Mouse (Mus musculus) C2C12 (cell line): ENCODE data around the gene Synj2. TPM values are rescaled to one million over a fixed set of nuclear protein-coding genes. Genes with fewer than 3 reads are reported as not detected.
A peak's percentile ranks its signal among the peaks of the same experiment; 100 is the strongest.

Experiments used
- H3K27me3 ChIP-seq: one replicate; pipeline ENCODE4 v1.6.1; 2011; ENCODE audit not compliant: control insufficient read depth, insufficient read depth, insufficient read length
- H3K36me3 ChIP-seq: one replicate; pipeline ENCODE4 v1.6.1; 2011; ENCODE audit not compliant: control insufficient read depth, insufficient read depth
- H3K4me3 ChIP-seq: one replicate; pipeline ENCODE4 v1.5.1; 2011; ENCODE audit warnings: mild to moderate bottlenecking, control low read depth; ENCODE audit not compliant: poor library complexity, insufficient read depth, severe bottlenecking
- H3K79me2 ChIP-seq: one replicate; pipeline ENCODE4 v1.6.1; 2011; ENCODE audit not compliant: control insufficient read depth, insufficient read depth
- H3K79me3 ChIP-seq: one replicate; pipeline ENCODE4 v1.6.1; 2011; ENCODE audit warnings: low read depth, control low read depth
- H3ac ChIP-seq: one replicate; pipeline ENCODE3; 2011; ENCODE audit warnings: low read depth; ENCODE audit not compliant: control insufficient read depth, insufficient read length
- CEBPB ChIP-seq: IDR thresholded peaks from one replicate; pipeline ENCODE4 v1.6.1; 2011; ENCODE audit warnings: low read depth, mild to moderate bottlenecking, control low read depth, moderate library complexity
- CTCF ChIP-seq: IDR thresholded peaks from one replicate; pipeline ENCODE4 v1.5.1; 2011; ENCODE audit not compliant: control insufficient read depth, insufficient read depth, insufficient read length
- FOSL1 ChIP-seq: IDR thresholded peaks from one replicate; pipeline ENCODE4 v1.8.0; 2011; ENCODE audit warnings: mild to moderate bottlenecking, low read length; ENCODE audit not compliant: poor library complexity, insufficient read depth, severe bottlenecking
- MAX ChIP-seq: IDR thresholded peaks from one replicate; pipeline ENCODE4 v1.6.1; 2011; ENCODE audit warnings: mild to moderate bottlenecking, control low read depth
- MYOD1 ChIP-seq: IDR thresholded peaks from one replicate; pipeline ENCODE4 v1.6.1; 2011; ENCODE audit warnings: low read depth; ENCODE audit not compliant: control insufficient read depth, insufficient read length
- MYOG ChIP-seq: IDR thresholded peaks from one replicate; pipeline ENCODE4 v1.6.1; 2011; ENCODE audit not compliant: control insufficient read depth, insufficient read length; ENCODE audit errors: extremely low read depth
- USF1 ChIP-seq: IDR thresholded peaks from one replicate; pipeline ENCODE4 v1.6.1; 2011; ENCODE audit warnings: low read depth, mild to moderate bottlenecking, control low read depth, moderate library complexity
- polyA plus RNA-seq: library from polyadenylated mRNA; unstranded; fragments of >200 nt; fragmentation: generic; extraction: Trizol; gene quantifications from one replicate; pipeline ENCODE4 v1.2.1, GENCODE M21; 2012; ENCODE audit warnings: missing spikeins

Synj2 gene
- polyA plus RNA-seq, 1 experiment = 30.9 TPM

DNA sequence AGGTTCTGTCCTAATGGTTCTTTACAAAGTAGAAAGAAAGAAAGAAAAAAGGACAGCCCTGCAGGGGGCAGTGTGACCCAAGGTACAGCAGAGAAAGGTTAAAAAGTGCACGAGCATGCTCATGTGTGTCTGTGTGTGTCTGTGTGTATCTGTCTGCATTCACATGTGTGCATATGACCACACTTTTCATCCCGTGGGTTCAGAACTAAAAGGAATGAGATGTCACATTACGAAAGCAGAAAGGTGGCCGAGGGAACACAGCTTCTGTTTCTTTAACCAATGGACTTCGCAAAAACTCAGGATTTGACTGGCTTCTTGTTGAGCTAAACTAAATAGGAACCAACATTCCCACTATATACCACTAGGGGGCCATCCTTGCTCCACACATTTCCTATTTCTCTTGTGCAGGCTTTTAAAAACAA, 113.9 kb downstream of the Synj2 start:
- no peak overlapping the region for H3ac ChIP-seq
- no peaks in the 10 kb centered on the region for H3K79me3 ChIP-seq
- no peak overlapping the region for H3K4me3 ChIP-seq
- no peak for TF ChIP-seq USF1
- TF ChIP-seq FOSL1 = no peak
- no peak for TF ChIP-seq MYOD1
- H3K79me2 ChIP-seq = no peaks in the 10 kb centered on the region
- H3K27me3 ChIP-seq = no peaks in the 10 kb centered on the region
- H3K36me3 ChIP-seq = no peaks in the 10 kb centered on the region

GRCm38 (mm10) chr17:6062793-6063192, 121.7 kb downstream of the Synj2 start:
- no peaks in the 10 kb centered on the region for H3K79me3 ChIP-seq
- H3K27me3 ChIP-seq = no peaks in the 10 kb centered on the region
- TF ChIP-seq USF1 (no peak), FOSL1 (no peak), CEBPB (no peak), MYOG (no peak)
- H3ac ChIP-seq = no peak overlapping the region
- no peaks in the 10 kb centered on the region for H3K79me2 ChIP-seq
- peaks cover 15% of the 10 kb centered on the region for H3K36me3 ChIP-seq
- H3K4me3 ChIP-seq = no peak overlapping the region

- TF ChIP-seq MYOD1 (peak; percentile 85), CTCF (no peak)
- H3ac ChIP-seq = no peak overlapping the region
- H3K79me2 ChIP-seq = no peaks in the 10 kb centered on the region
- H3K79me3 ChIP-seq = no peaks in the 10 kb centered on the region
- H3K27me3 ChIP-seq = no peaks in the 10 kb centered on the region
- H3K36me3 ChIP-seq = peaks cover 15% of the 10 kb centered on the region
- no peak overlapping the region for H3K4me3 ChIP-seq
Observed at GRCm38 (mm10) chr17:6063532-6063931, 122.5 kb downstream of the Synj2 start.

GRCm38 (mm10) chr17:6066021-6066420, 124.9 kb downstream of the Synj2 start:
- Histone ChIP-seq H3K79me2 (no peaks in the 10 kb centered on the region), H3K4me3 (no peak overlapping the region), H3K79me3 (no peaks in the 10 kb centered on the region), H3K27me3 (no peaks in the 10 kb centered on the region), H3K36me3 (peaks cover 20% of the 10 kb centered on the region), H3ac (no peak overlapping the region)
- no peak for TF ChIP-seq USF1
- no peak for TF ChIP-seq MYOG
- TF ChIP-seq FOSL1 = no peak
- TF ChIP-seq CEBPB = no peak

DNA sequence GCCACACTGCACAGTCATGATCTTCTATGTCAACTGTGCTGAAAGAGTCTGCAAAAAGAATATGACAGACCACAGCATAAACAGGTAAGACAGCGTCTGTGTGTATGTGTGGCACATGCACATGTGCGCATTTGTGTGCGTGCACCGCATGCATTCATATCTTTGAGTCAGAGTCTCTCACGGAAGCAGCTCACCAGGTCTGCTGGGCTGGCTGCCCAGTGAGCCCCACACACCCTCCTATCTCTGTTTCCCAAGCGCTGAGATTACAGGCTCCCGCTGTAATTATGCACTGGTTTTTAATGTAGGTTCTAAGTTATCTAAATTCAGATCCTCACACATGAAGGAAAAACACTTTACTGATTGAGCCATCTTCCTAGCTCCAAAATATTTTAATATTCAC, 126.5 kb downstream of the Synj2 start:
- H3K4me3 ChIP-seq = no peak overlapping the region
- H3ac ChIP-seq = no peak overlapping the region
- H3K79me3 ChIP-seq = no peaks in the 10 kb centered on the region
- no peaks in the 10 kb centered on the region for H3K79me2 ChIP-seq
- TF ChIP-seq FOSL1 (no peak), CTCF (no peak), USF1 (no peak), MAX (no peak), CEBPB (no peak), MYOG (no peak), MYOD1 (no peak)
- H3K36me3 ChIP-seq = peaks cover 24% of the 10 kb centered on the region
- no peaks in the 10 kb centered on the region for H3K27me3 ChIP-seq

DNA sequence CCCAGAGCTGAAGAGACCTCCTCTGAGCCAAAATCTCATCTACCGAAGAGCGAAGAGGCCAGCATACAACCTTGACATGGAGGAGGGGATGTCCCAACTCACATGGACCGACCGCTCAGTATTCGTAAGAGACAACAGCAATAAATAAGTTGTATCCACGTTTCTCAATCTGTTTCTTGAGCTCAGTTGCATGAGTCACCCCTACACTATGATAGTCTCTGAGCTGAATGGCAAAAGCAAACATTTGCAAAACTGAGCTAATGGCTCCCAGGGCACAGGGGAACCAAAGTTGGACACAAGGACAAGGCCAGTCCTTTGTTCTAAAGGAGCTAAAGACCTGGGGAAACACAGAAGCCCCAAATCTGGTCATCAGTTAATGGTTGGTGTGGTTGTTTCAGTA, 128.8 kb downstream of the Synj2 start:
- Histone ChIP-seq H3K4me3 (no peak overlapping the region), H3K79me3 (peaks cover 1% of the 10 kb centered on the region), H3K27me3 (no peaks in the 10 kb centered on the region), H3ac (no peak overlapping the region), H3K79me2 (no peaks in the 10 kb centered on the region), H3K36me3 (peaks cover 17% of the 10 kb centered on the region)
- no peak for TF ChIP-seq MYOD1
- no peak for TF ChIP-seq MAX
- TF ChIP-seq USF1 = no peak
- no peak for TF ChIP-seq FOSL1
- TF ChIP-seq CTCF = no peak
- TF ChIP-seq CEBPB = no peak
- no peak for TF ChIP-seq MYOG
